Mouse (Mus musculus) neural tube, embryonic 15.5 days (tissue): ENCODE results near the gene Tmem119. TPM values are rescaled to one million over a fixed set of nuclear protein-coding genes. Genes with fewer than 3 reads are reported as not detected.
"Not testable (repeated sequence)": the region's sequence is repeated elsewhere in the genome, so short reads cannot be mapped to it uniquely, and the experiment has no call there.

ENCODE experiments used
- ATAC-seq: fragments of 200-750 bp; cut with Nextera tagmentation; 2 replicates; pipeline ENCODE4 v1.8.0; 2017; ENCODE audit warnings: mild to moderate bottlenecking, moderate TSS enrichment, moderate library complexity; ENCODE audit not compliant: low FRiP score
- H3K27ac ChIP-seq: fragments of 300-500 bp; sonication (generic); replicated peaks from 2 replicates; pipeline ENCODE4 v1.5.1; 2015; ENCODE audit warnings: mild to moderate bottlenecking, inconsistent platforms
- H3K27me3 ChIP-seq: fragments of 300-500 bp; sonication (generic); replicated peaks from 2 replicates; pipeline ENCODE4 v1.6.1; 2015; ENCODE audit warnings: inconsistent platforms
- H3K36me3 ChIP-seq: fragments of 300-500 bp; sonication (generic); 2 replicates; pipeline ENCODE4 v1.6.1; 2015; ENCODE audit warnings: inconsistent platforms
- H3K4me1 ChIP-seq: fragments of 300-500 bp; sonication (generic); 2 replicates; pipeline ENCODE4 v1.6.1; 2015; ENCODE audit warnings: inconsistent platforms
- H3K4me2 ChIP-seq: fragments of 300-500 bp; sonication (generic); 2 replicates; pipeline ENCODE4 v1.6.1; 2015; ENCODE audit warnings: inconsistent platforms, mild to moderate bottlenecking, moderate library complexity
- H3K4me3 ChIP-seq: fragments of 300-500 bp; sonication (generic); replicated peaks from 2 replicates; pipeline ENCODE4 v1.5.1; 2015; ENCODE audit warnings: mild to moderate bottlenecking, inconsistent platforms
- H3K9ac ChIP-seq: fragments of 300-500 bp; sonication (generic); replicated peaks from 2 replicates; pipeline ENCODE4 v1.6.1; 2015; ENCODE audit warnings: mild to moderate bottlenecking, inconsistent platforms
- H3K9me3 ChIP-seq: fragments of 300-500 bp; sonication (generic); replicated peaks from 2 replicates; pipeline ENCODE4 v1.6.1; 2016; ENCODE audit warnings: inconsistent platforms
- WGBS: fragments of 180-500 bp; shearing (Covaris S2); methylation state at CpG from one replicate; pipeline ENCODE4 v1.1.7; 2015; ENCODE audit warnings: mixed read lengths; 5-methylcytosine and 5-hydroxymethylcytosine counted together
- polyA plus RNA-seq: library from polyadenylated mRNA; unstranded; fragments of >200 nt; fragmentation: Nextera tagmentation; extraction: Ambion mirVana; gene quantifications from 2 replicates; pipeline ENCODE4 v1.2.1, GENCODE M21; 2015

Gene Tmem119
- polyA plus RNA-seq, 1 experiment from 2014 or later = 12.1 TPM

DNA sequence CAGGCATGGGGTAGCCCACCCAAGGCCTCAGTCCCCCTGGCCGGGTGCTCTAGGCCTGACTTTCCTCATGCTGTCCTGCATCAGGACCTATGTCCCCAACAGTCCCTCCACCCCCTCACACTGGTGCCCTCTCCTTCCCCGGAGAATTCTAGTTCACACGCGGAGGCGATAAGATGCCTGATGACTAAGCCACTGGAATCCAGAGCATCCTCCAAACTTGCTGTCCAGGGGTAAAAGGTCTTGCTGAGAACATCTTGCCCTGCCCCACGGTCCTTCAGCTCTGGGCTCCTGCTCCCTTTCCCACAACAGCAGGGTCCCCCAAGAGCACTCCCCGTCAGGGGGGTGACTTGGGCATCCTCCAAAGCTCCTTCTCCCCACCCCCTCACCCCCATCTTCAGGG lies 17.7 kb downstream of the Tmem119 start:
- no peak overlapping the region for H3K4me3 ChIP-seq
- H3K27me3 ChIP-seq = peaks cover 9% of the 10 kb centered on the region; the same call in 1 of the 2 replicates
- H3K27ac ChIP-seq = no peak overlapping the region
- ATAC-seq = no peak
- WGBS = 86% methylated on average over 7 of the region's 7 CpGs
- H3K9ac ChIP-seq = no peak overlapping the region
- H3K4me2 ChIP-seq = no peak overlapping the region
- H3K36me3 ChIP-seq = peaks cover 4% of the 10 kb centered on the region; the same call in 1 of the 2 replicates
- H3K4me1 ChIP-seq = 0 out of 2 replicates have a peak, but pooled peaks cover 2% of the 10 kb centered on the region
- no peaks in the 10 kb centered on the region for H3K9me3 ChIP-seq

- WGBS = 82% methylated on average over 7 of the region's 7 CpGs
- Histone ChIP-seq H3K4me1 (0 out of 2 replicates have a peak, but pooled peaks cover 2% of the 10 kb centered on the region), H3K36me3 (peaks cover 8% of the 10 kb centered on the region), H3K27me3 (peaks cover 9% of the 10 kb centered on the region; the same call in 1 of the 2 replicates), H3K4me2 (no peak overlapping the region), H3K9ac (no peak overlapping the region), H3K4me3 (no peak overlapping the region), H3K27ac (no peak overlapping the region), H3K9me3 (no peaks in the 10 kb centered on the region)
- ATAC-seq = no peak
Measured at GRCm38 (mm10) chr5:113781875-113782274, 18.4 kb downstream of the Tmem119 start.

GRCm38 (mm10) chr5:113781254-113781653 lies 19.1 kb downstream of the Tmem119 start:
- Histone ChIP-seq H3K4me3 (no peak overlapping the region), H3K4me1 (0 out of 2 replicates have a peak, but pooled peaks cover 2% of the 10 kb centered on the region), H3K27me3 (peaks cover 9% of the 10 kb centered on the region; the same call in 1 of the 2 replicates), H3K27ac (no peak overlapping the region), H3K4me2 (no peak overlapping the region), H3K36me3 (peaks cover 14% of the 10 kb centered on the region), H3K9me3 (no peaks in the 10 kb centered on the region), H3K9ac (no peak overlapping the region)
- no peak for ATAC-seq
- 83% methylated on average over 7 of the region's 7 CpGs for WGBS

- Histone ChIP-seq H3K4me1 (0 out of 2 replicates have a peak, but pooled peaks cover 2% of the 10 kb centered on the region), H3K36me3 (peaks cover 19% of the 10 kb centered on the region)
- ATAC-seq = no peak
Measured at GRCm38 (mm10) chr5:113780763-113781162, 19.6 kb downstream of the Tmem119 start.

GRCm38 (mm10) chr5:113780082-113780752 lies 20.1 kb downstream of the Tmem119 start:
- H3K27ac ChIP-seq = no peak overlapping the region
- 98% methylated on average over 3 of the region's 3 CpGs for WGBS
- no peaks in the 10 kb centered on the region for H3K9me3 ChIP-seq
- no peak for ATAC-seq
- H3K27me3 ChIP-seq = peaks cover 9% of the 10 kb centered on the region; the same call in 1 of the 2 replicates
- H3K36me3 ChIP-seq = peaks cover 24% of the 10 kb centered on the region
- H3K4me1 ChIP-seq = 0 out of 2 replicates have a peak, but pooled peaks cover 2% of the 10 kb centered on the region
- no peak overlapping the region for H3K4me3 ChIP-seq
- no peak overlapping the region for H3K4me2 ChIP-seq
- H3K9ac ChIP-seq = no peak overlapping the region

More at GRCm38 (mm10) chr5:113780763-113781162, 19.6 kb downstream of the Tmem119 start:
- Histone ChIP-seq H3K4me2 (no peak overlapping the region), H3K9me3 (no peaks in the 10 kb centered on the region), H3K4me3 (no peak overlapping the region), H3K9ac (no peak overlapping the region), H3K27ac (no peak overlapping the region), H3K27me3 (peaks cover 9% of the 10 kb centered on the region; the same call in 1 of the 2 replicates)
- 91% methylated on average over 5 of the region's 5 CpGs for WGBS

GRCm38 (mm10) chr5:113779569-113779968 lies 20.7 kb downstream of the Tmem119 start:
- no peak overlapping the region for H3K9ac ChIP-seq
- peaks cover 31% of the 10 kb centered on the region for H3K36me3 ChIP-seq
- no peaks in the 10 kb centered on the region for H3K9me3 ChIP-seq
- H3K4me3 ChIP-seq = no peak overlapping the region
- H3K27ac ChIP-seq = no peak overlapping the region
- 0 out of 2 replicates have a peak, but pooled peaks cover 2% of the 10 kb centered on the region for H3K4me1 ChIP-seq
- ATAC-seq = no peak
- whole genome bisulfite sequencing = 76% methylated on average over 5 of the region's 5 CpGs
- H3K4me2 ChIP-seq = no peak overlapping the region
- H3K27me3 ChIP-seq = peaks cover 9% of the 10 kb centered on the region; the same call in 1 of the 2 replicates

DNA sequence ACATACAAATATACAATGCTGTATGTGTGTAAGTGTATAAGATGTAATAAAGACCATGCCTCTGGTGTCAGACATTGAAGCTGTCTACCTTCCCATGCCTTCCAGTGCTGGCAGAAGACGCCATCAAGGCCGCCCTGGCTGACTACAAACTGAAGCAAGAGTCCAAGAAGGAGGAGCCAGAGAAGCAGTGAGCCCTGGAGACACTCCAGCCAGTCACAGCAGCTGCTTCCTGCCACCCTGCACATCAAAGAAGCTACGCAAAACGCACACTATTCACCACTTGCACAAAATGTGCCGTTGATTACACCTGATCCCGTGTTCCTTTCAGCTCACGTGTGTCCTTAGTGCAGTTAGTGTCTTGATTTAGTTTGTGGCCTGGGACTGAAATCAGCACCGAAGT lies 22.6 kb downstream of the Tmem119 start:
- H3K4me2 ChIP-seq, H3K9me3 ChIP-seq, H3K27ac ChIP-seq, H3K9ac ChIP-seq, ATAC-seq, H3K4me3 ChIP-seq, H3K27me3 ChIP-seq: not testable (repeated sequence)
- peaks cover 12% of the 10 kb centered on the region for H3K4me1 ChIP-seq
- peaks cover 33% of the 10 kb centered on the region for H3K36me3 ChIP-seq
- WGBS = 87% methylated on average over 8 of the region's 8 CpGs

DNA sequence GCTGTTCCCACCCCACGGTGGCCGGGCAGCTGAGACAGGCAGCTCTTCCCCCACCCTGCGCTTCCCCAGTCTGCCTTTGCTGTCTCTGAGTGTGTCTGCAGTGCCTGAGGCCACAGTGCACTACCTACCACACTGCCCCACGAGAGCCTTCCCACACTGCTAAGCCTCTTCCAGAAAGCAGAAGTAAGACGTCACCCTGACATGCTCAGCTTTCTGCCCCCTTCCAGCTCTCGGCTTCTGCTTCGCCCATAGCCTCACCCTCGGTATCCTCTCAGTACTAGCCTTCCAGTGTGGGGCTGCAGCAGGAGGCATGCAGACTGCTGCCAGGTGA lies 23.5 kb downstream of the Tmem119 start:
- H3K27ac ChIP-seq = no peak overlapping the region
- H3K36me3 ChIP-seq = peaks cover 33% of the 10 kb centered on the region
- H3K9me3 ChIP-seq = no peaks in the 10 kb centered on the region
- no peak overlapping the region for H3K9ac ChIP-seq
- ATAC-seq = no peak
- H3K4me2 ChIP-seq = no peak overlapping the region
- no peak overlapping the region for H3K4me3 ChIP-seq
- 93% methylated on average over 8 of the region's 8 CpGs for WGBS
- H3K27me3 ChIP-seq = no peaks in the 10 kb centered on the region
- H3K4me1 ChIP-seq = peaks cover 12% of the 10 kb centered on the region

DNA sequence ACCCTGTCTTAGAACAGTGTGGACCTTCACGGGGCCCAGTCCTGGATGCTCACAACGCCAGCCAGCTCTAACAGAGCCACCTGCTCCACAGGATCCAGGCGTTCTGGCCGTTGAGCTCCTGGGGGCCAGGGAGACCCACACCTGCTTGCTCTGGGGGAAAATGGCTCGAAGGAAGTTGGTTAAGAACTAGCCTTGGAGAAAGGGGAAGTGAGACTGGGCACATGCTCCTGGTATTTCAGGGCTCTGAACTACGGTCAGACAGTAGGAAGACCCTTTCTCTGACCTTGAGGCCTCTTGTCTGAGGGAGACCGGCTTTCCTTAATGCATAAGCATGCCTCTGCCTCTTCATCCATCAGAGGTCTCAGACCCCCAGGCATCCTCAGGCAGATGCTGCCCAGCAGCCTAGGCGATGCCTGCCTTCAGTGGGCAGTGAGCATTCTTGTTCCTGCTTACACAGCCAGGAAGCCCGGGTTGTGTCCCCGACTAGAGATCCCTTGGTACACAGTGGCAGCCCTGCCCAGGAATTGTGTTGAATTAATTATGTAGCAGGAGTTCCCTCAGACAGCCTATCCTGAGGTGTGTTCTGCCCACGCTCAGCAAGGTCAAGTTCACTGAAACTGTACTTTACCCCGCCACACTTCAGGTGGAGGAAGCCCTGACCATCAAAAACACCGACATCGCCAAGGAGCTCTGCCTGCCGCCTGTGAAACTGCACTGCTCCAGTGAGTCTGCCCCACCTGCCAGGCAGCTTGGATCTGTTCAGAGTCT lies 24.0 kb downstream of the Tmem119 start:
- no peaks in the 10 kb centered on the region for H3K27me3 ChIP-seq
- no peaks in the 10 kb centered on the region for H3K9me3 ChIP-seq
- 93% methylated on average over 15 of the region's 15 CpGs for WGBS
- no peak overlapping the region for H3K4me3 ChIP-seq
- peaks cover 12% of the 10 kb centered on the region for H3K4me1 ChIP-seq
- H3K4me2 ChIP-seq = no peak overlapping the region
- H3K27ac ChIP-seq = no peak overlapping the region
- ATAC-seq = no peak
- no peak overlapping the region for H3K9ac ChIP-seq
- H3K36me3 ChIP-seq = peaks cover 33% of the 10 kb centered on the region

GRCm38 (mm10) chr5:113775585-113775984 lies 24.7 kb downstream of the Tmem119 start:
- WGBS = 94% methylated on average over 10 of the region's 10 CpGs
- Histone ChIP-seq H3K9me3 (no peaks in the 10 kb centered on the region), H3K36me3 (peaks cover 33% of the 10 kb centered on the region), H3K4me2 (no peak overlapping the region), H3K4me3 (no peak overlapping the region), H3K4me1 (peaks cover 14% of the 10 kb centered on the region), H3K27ac (no peak overlapping the region), H3K27me3 (no peaks in the 10 kb centered on the region), H3K9ac (no peak overlapping the region)
- ATAC-seq = no peak

DNA sequence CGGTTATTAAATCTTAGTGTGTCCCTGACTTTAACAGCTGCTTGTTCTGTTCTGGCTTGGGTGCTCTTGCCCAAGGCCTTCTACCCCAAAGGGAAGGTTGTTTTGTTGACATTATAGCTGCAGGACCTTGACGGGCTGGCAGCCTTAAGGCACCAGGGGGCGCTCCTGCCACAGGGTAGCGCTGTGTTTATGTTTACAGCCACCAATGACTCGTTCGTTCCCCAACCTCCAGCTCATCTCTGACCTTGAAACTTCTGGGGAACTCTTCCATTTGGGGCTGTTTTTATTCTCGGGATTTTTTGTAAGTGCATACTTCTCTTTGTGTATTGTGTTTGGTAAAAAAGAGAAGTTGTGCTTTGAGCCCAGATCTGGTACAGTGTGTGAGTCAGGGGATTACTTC lies 26.7 kb downstream of the Tmem119 start:
- Histone ChIP-seq H3K36me3 (peaks cover 33% of the 10 kb centered on the region), H3K4me1 (peaks cover 32% of the 10 kb centered on the region), H3K9ac (peak overlapping the region; percentile 67; the same call in 1 of the 2 replicates), H3K4me3 (peak overlapping the region; percentile 99), H3K27ac (no peak overlapping the region; the same call in 1 of the 2 replicates), H3K9me3 (no peaks in the 10 kb centered on the region), H3K4me2 (peak overlapping the region; percentile 92), H3K27me3 (no peaks in the 10 kb centered on the region)
- WGBS = 0% methylated on average over 7 of the region's 7 CpGs
- ATAC-seq = no peak; the same call in 1 of the 2 replicates
